Mouse (Mus musculus) stomach, embryonic 16.5 days (tissue): ENCODE data around the gene BC107364. TPM values are rescaled to one million over a fixed set of nuclear protein-coding genes. Genes with fewer than 3 reads are reported as not detected.
"Not testable (repeated sequence)": the region's sequence is repeated elsewhere in the genome, so short reads cannot be mapped to it uniquely, and the experiment has no call there.

ENCODE experiments used
- ATAC-seq: fragments of 200-750 bp; cut with Nextera tagmentation; 2 replicates; pipeline ENCODE4 v1.8.0; 2017; ENCODE audit warnings: moderate number of reproducible peaks, moderate TSS enrichment; ENCODE audit not compliant: insufficient read depth, low FRiP score
- H3K27ac ChIP-seq: fragments of 300-500 bp; sonication (generic); 2 replicates; pipeline ENCODE4 v1.5.1; 2014; ENCODE audit warnings: low read length
- H3K27me3 ChIP-seq: fragments of 300-500 bp; sonication (generic); 2 replicates; pipeline ENCODE4 v1.6.1; 2014; ENCODE audit warnings: low read length, control low read depth, mixed read lengths; ENCODE audit not compliant: control insufficient read depth, insufficient read depth
- H3K36me3 ChIP-seq: fragments of 300-500 bp; sonication (generic); 2 replicates; pipeline ENCODE4 v1.6.1; 2014; ENCODE audit warnings: low read length; ENCODE audit not compliant: control insufficient read depth, insufficient read depth
- H3K4me1 ChIP-seq: fragments of 300-500 bp; sonication (generic); 2 replicates; pipeline ENCODE4 v1.6.1; 2014; ENCODE audit warnings: low read length, control low read depth, mixed read lengths; ENCODE audit not compliant: control insufficient read depth, insufficient read depth
- H3K4me2 ChIP-seq: fragments of 300-500 bp; sonication (generic); 2 replicates; pipeline ENCODE4 v1.6.1; 2014; ENCODE audit warnings: low read depth, low read length, mixed read lengths
- H3K4me3 ChIP-seq: fragments of 300-500 bp; sonication (generic); replicated peaks from 2 replicates; pipeline ENCODE4 v1.5.1; 2014; ENCODE audit warnings: mild to moderate bottlenecking, low read length
- H3K9ac ChIP-seq: fragments of 300-500 bp; sonication (generic); 2 replicates; pipeline ENCODE4 v1.6.1; 2014; ENCODE audit warnings: low read length
- H3K9me3 ChIP-seq: fragments of 300-500 bp; sonication (generic); replicated peaks from 2 replicates; pipeline ENCODE4 v1.6.1; 2016; ENCODE audit warnings: low read length, control low read depth; ENCODE audit not compliant: control insufficient read depth
- WGBS: fragments of 180-500 bp; shearing (Covaris S2); extraction: QIAGEN DNeasy Blood & Tissue Kit; methylation state at CpG from one replicate; pipeline ENCODE4 v1.1.7; 2014; 5-methylcytosine and 5-hydroxymethylcytosine counted together
- polyA plus RNA-seq: library from polyadenylated mRNA; unstranded; fragments of >200 nt; fragmentation: Nextera tagmentation; extraction: Ambion mirVana; gene quantifications from 2 replicates; pipeline ENCODE4 v1.2.1, GENCODE M21; 2015

The BC107364 gene
- polyA plus RNA-seq, 1 experiment from 2014 or later = 0.17 TPM

DNA sequence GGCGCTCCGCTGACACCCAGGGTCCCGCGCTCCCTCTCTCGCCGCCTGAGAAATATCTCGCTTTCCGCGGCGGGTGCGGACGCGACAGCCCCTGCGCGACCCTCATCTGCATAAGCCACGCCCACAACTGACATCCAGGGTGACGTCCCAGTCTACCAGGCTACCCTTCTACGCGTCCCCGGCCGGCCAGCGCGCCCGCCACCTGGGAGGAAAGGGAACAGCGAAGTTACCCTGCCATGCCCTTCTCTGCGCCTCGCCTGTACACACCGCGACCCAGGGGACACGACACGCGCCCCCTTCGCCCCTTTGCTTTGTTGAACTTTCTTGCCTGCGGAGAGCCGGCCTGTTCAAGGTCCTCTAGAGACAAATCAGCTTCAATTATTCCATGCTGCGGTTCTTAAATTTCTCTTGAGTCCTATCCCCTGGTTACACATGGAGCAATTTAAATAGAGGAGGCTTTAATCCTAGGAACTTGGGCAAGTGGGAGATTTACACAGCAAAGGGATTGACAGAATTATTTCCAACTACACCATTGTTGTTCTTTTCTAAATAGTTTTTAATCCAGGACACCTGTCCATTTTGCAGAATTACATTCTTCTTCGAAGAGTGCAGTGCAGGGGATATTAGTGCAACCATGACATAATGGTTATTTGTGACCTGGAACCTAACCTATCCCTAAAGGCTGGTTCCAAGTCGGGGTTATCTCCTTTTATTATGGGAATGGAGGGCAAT lies 34.9 kb upstream of the BC107364 start:
- peak overlapping the region; percentile 59 for H3K4me2 ChIP-seq
- H3K36me3 ChIP-seq, H3K27me3 ChIP-seq, H3K4me1 ChIP-seq, H3K9me3 ChIP-seq, H3K9ac ChIP-seq: not testable (repeated sequence)
- ATAC-seq = peak; percentile 82
- peak overlapping the region; percentile 17; the same call in 1 of the 2 replicates for H3K27ac ChIP-seq
- peak overlapping the region; percentile 44 for H3K4me3 ChIP-seq
- WGBS = 13% methylated on average over 5 of the region's 38 CpGs

DNA sequence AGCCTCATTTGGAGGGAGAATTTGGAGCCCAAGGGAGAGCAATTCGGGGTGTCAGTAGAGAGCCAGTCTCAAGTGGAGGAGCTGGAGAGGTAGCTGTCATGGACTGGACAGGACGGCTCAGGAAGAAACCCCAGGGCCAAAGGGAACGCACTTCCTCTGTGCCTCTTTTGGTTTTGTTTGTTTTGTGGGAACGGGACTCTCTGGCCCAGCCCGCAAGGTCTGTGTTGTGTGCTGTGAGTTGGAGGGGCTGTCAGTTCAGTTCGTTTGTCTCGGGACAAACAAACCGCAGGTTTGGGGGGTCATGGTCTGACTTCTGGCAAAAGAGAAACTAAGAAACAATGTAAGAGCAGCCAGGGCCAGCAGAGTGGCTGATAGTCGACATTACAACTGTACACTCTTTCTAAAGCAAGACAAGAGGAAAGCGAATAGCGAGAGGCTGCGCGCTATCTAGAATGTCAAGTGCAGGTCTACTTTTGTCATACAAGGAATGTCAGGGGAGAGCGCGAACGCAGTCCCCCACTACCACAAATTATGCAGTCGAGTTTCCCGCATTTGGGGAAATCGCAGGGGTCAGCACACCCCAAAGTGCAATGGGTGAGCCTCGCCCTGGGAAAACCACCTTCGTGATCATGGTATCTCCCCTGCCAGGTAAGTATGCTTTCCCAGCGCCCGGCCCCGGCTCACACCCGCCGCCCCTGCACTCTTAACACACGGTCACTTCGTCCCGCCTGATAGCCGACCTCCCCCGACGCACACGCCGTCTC lies 34.1 kb upstream of the BC107364 start:
- not testable (repeated sequence) for H3K27me3 ChIP-seq, H3K36me3 ChIP-seq, H3K9ac ChIP-seq, H3K27ac ChIP-seq, H3K4me2 ChIP-seq, H3K4me3 ChIP-seq, H3K9me3 ChIP-seq, H3K4me1 ChIP-seq
- 13% methylated on average over 4 of the region's 34 CpGs for WGBS
- ATAC-seq = peak; percentile 57

DNA sequence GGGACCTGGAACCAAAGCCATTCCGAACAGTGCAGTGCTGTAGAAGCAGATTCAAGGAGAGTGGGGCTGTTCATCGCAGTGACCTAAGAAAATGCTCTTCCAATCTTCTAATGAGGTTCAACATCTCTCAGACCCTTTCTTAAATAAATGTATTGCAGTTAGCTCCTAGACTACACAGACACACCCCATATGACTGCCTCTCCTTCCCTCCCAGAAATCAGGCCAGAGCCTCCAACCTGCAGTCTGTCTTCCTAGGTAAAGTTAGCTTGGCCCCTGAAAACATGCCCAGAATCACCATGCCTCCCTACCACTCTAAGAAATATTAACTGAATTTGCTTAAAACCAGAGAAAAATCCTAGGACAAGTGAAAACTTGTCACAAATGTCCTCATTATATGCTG lies 33.3 kb upstream of the BC107364 start:
- H3K27me3 ChIP-seq = 0 out of 2 replicates have a peak, but pooled peaks cover 5% of the 10 kb centered on the region
- H3K4me1 ChIP-seq = 0 out of 2 replicates have a peak, but pooled peaks cover 6% of the 10 kb centered on the region
- H3K36me3 ChIP-seq = no peaks in the 10 kb centered on the region
- H3K9ac ChIP-seq = no peak overlapping the region
- H3K4me3 ChIP-seq = no peak overlapping the region
- no peak overlapping the region for H3K4me2 ChIP-seq
- ATAC-seq = no peak
- WGBS = 76% methylated on average over 2 of the region's 2 CpGs
- no peaks in the 10 kb centered on the region for H3K9me3 ChIP-seq
- H3K27ac ChIP-seq = no peak overlapping the region

DNA sequence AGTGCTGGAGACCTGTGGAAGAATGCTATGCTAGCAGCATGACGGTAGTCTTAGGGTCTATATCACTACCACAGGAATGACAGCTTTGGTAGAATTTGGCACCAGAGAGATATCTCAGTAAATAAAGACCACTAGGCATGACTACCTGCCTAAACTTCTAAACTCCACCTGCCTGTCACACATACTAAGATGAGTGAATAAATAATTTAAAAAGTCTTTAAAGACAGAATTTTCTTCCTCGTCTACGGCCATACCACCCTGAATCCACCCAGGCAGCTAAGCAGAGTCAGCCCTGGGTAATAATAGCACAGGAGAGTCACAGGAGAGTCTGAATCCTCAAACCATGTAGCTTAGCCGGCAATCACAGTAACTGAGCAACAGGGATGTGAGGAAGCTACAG lies 32.8 kb upstream of the BC107364 start:
- Histone ChIP-seq H3K4me3 (no peak overlapping the region), H3K9ac (no peak overlapping the region), H3K4me2 (no peak overlapping the region), H3K27me3 (0 out of 2 replicates have a peak, but pooled peaks cover 5% of the 10 kb centered on the region), H3K4me1 (0 out of 2 replicates have a peak, but pooled peaks cover 6% of the 10 kb centered on the region), H3K9me3 (no peaks in the 10 kb centered on the region), H3K27ac (no peak overlapping the region), H3K36me3 (no peaks in the 10 kb centered on the region)
- 75% methylated on average over 4 of the region's 4 CpGs for WGBS
- ATAC-seq = no peak

DNA sequence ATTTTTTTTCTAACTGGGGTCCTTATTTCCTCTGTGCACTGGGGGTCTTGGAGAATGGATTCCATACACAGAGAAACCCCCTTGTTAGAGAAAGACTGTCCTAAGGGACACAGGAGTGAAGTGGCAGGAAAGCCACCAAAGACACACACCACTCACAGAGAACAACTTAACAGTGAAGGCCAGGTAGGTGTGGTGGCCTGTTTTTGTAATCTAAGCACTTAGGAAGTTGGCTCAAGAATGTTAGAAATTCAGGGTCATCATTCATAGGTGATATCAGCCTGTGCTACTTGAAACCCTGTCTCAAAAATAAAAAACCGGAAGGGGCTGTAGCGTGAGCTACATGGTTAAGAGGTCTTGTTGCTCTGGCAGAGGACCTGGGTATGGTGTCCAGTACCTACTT lies 31.8 kb upstream of the BC107364 start:
- Histone ChIP-seq H3K4me3 (no peak overlapping the region), H3K9me3 (no peaks in the 10 kb centered on the region), H3K4me1 (0 out of 2 replicates have a peak, but pooled peaks cover 6% of the 10 kb centered on the region), H3K36me3 (no peaks in the 10 kb centered on the region), H3K9ac (no peak overlapping the region), H3K4me2 (no peak overlapping the region), H3K27ac (no peak overlapping the region), H3K27me3 (0 out of 2 replicates have a peak, but pooled peaks cover 5% of the 10 kb centered on the region)
- 87% methylated on average over 2 of the region's 2 CpGs for WGBS
- ATAC-seq = no peak

DNA sequence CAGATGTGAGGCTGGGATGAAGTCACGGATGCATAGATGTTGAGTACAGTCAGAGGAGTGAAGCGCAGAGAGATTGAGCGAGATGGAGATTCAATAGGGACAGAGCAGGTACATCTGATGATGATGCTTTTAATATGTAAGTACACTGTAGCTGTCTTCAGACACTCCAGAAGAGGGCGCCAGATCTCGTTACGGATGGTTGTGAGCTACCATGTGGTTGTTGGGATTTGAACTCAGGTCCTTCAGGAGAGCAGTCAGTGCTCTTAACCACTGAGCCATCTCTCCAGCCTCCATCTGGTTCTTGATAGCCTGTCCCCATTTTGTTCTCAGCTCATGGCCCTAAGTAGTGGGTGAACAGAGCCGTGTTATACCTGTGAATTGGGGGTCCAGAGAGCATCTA lies 30.9 kb upstream of the BC107364 start:
- not testable (repeated sequence) for H3K4me2 ChIP-seq, H3K27me3 ChIP-seq, H3K9ac ChIP-seq, H3K4me1 ChIP-seq, H3K9me3 ChIP-seq, H3K4me3 ChIP-seq, ATAC-seq, H3K27ac ChIP-seq, H3K36me3 ChIP-seq
- 56% methylated on average over 7 of the region's 7 CpGs for WGBS

DNA sequence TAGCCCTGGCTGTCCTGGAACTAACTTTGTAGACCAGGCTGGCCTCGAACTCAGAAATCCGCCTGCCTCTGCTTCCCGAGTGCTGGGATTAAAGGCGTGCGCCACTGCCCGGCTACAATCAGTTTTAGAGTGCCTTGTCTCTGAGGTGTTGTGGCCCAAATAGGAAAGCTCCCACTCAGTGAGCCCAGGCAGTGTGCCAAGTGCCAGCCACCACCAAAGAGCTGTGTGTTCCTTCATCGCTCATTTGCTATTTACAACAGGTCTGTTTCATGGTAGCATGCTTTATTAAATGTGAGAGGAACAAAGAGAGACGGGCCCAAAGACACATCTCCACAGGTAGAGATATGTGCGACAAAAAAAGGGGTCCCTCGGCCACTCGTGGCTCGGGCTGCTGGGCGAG lies 30.3 kb upstream of the BC107364 start:
- Histone ChIP-seq H3K27me3 (peaks cover 11% of the 10 kb centered on the region), H3K27ac (no peak overlapping the region), H3K36me3 (no peaks in the 10 kb centered on the region), H3K9ac (no peak overlapping the region), H3K4me3 (no peak overlapping the region), H3K9me3 (no peaks in the 10 kb centered on the region), H3K4me2 (no peak overlapping the region), H3K4me1 (0 out of 2 replicates have a peak, but pooled peaks cover 2% of the 10 kb centered on the region)
- 90% methylated on average over 13 of the region's 13 CpGs for WGBS
- no peak for ATAC-seq

DNA sequence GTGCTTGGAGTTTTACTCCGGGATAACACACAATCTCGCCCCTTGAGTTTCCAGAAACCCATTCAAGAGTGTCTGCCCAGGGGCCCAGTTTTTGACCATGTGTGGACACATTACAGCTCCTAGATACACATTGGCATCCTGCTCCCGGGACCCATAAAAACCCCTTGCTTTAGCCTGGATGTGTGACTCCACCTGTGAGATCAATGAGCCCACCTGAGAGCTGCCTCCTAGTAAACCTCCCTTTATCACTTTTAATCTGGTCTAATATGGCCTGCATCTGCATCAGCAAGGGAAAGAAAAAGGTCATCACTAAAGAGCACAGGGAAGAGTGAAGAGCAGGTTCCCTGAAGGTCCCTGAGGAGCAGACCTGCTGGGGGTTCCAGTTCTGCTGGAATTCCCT lies 29.8 kb upstream of the BC107364 start:
- no peak for ATAC-seq
- 86% methylated on average over 3 of the region's 3 CpGs for WGBS
- H3K9ac ChIP-seq = no peak overlapping the region
- no peak overlapping the region for H3K4me3 ChIP-seq
- H3K27ac ChIP-seq = no peak overlapping the region
- H3K4me2 ChIP-seq = no peak overlapping the region
- no peaks in the 10 kb centered on the region for H3K9me3 ChIP-seq
- H3K27me3 ChIP-seq = peaks cover 15% of the 10 kb centered on the region
- no peaks in the 10 kb centered on the region for H3K4me1 ChIP-seq
- H3K36me3 ChIP-seq = no peaks in the 10 kb centered on the region

DNA sequence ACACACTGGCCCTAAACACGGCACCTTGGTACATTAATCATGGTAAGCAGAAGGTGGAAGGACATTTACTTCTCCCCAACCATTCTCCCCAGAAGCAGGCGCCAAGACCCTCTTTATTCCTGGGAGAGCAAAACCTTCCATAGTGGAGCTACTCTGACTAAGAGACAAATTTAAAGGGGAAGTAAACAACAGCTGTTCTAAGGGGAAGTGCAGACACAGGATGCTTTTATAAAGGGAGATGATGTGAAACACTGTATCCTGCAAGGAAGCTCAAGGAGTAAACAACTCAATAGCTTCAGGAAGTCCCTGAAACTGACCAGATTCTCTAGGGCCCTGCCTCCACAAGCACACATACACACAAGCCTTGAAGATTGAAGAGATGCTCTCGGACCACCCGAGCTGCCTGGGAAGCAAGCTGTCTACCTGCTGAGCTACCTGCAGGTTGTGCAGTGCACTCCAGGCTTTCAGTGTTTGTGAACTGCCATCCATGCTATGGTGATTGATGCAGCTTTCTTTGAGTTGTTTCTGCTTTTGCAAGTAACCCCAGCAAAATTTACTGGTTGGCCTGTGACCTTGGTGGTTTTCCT lies 28.7 kb upstream of the BC107364 start:
- Histone ChIP-seq H3K4me1 (no peaks in the 10 kb centered on the region), H3K27me3 (peaks cover 24% of the 10 kb centered on the region), H3K27ac (no peak overlapping the region), H3K9ac (no peak overlapping the region), H3K36me3 (no peaks in the 10 kb centered on the region), H3K9me3 (no peaks in the 10 kb centered on the region), H3K4me3 (no peak overlapping the region), H3K4me2 (no peak overlapping the region)
- WGBS = 76% methylated on average over 4 of the region's 4 CpGs
- ATAC-seq = no peak
